Mouse (Mus musculus): ENCODE measurements around the gene Xpo1. TPM values are rescaled to one million over a fixed set of nuclear protein-coding genes. Genes with fewer than 3 reads are reported as not detected.

Gene Xpo1
- total RNA-seq (2017), result 203 and 264 TPM in 2 replicates

- ATAC-seq (replicated peaks in 1 of 2; ENCODE audit: insufficient read depth in 1 of 2, low FRiP score in 2 of 2, low TSS enrichment in 1 of 2, low read depth in 1 of 2, poor library complexity in 2 of 2, severe bottlenecking in 2 of 2), result peak; percentile 85 to 89
These were observed at the start of gene Xpo1 for GRCm38 (mm10) chr11:23255427-23256193. Xpo1 (plus strand) TSS chr11:23256041.

- ATAC-seq (replicated peaks in 1 of 2; ENCODE audit: insufficient read depth in 1 of 2, low FRiP score in 2 of 2, low TSS enrichment in 1 of 2, low read depth in 1 of 2, poor library complexity in 2 of 2, severe bottlenecking in 2 of 2), result no peak
These were observed 46.1 kb upstream of the Xpo1 start for GRCm38 (mm10) chr11:23209717-23210116.

- ATAC-seq (replicated peaks in 1 of 2; ENCODE audit: insufficient read depth in 1 of 2, low FRiP score in 2 of 2, low TSS enrichment in 1 of 2, low read depth in 1 of 2, poor library complexity in 2 of 2, severe bottlenecking in 2 of 2), result peak; percentile 76 to 78
These were observed 45.0 kb upstream of the Xpo1 start for GRCm38 (mm10) chr11:23210590-23211510.

GRCm38 (mm10) chr11:23217430-23217829, 38.4 kb upstream of the Xpo1 start:
- ATAC-seq (replicated peaks in 1 of 2; ENCODE audit: insufficient read depth in 1 of 2, low FRiP score in 2 of 2, low TSS enrichment in 1 of 2, low read depth in 1 of 2, poor library complexity in 2 of 2, severe bottlenecking in 2 of 2), result peak; percentile 53

- ATAC-seq (replicated peaks in 1 of 2; ENCODE audit: insufficient read depth in 1 of 2, low FRiP score in 2 of 2, low TSS enrichment in 1 of 2, low read depth in 1 of 2, poor library complexity in 2 of 2, severe bottlenecking in 2 of 2), result no peak
These were observed 19.8 kb upstream of the Xpo1 start for GRCm38 (mm10) chr11:23236015-23236414.

GRCm38 (mm10) chr11:23253931-23254330, 1.9 kb upstream of the Xpo1 start:
- ATAC-seq (replicated peaks in 1 of 2; ENCODE audit: insufficient read depth in 1 of 2, low FRiP score in 2 of 2, low TSS enrichment in 1 of 2, low read depth in 1 of 2, poor library complexity in 2 of 2, severe bottlenecking in 2 of 2), result no peak

GRCm38 (mm10) chr11:23254548-23254947, 1.3 kb upstream of the Xpo1 start:
- ATAC-seq (replicated peaks in 1 of 2; ENCODE audit: insufficient read depth in 1 of 2, low FRiP score in 2 of 2, low TSS enrichment in 1 of 2, low read depth in 1 of 2, poor library complexity in 2 of 2, severe bottlenecking in 2 of 2), result no peak

- no peak for ATAC-seq (replicated peaks in 1 of 2; ENCODE audit: insufficient read depth in 1 of 2, low FRiP score in 2 of 2, low TSS enrichment in 1 of 2, low read depth in 1 of 2, poor library complexity in 2 of 2, severe bottlenecking in 2 of 2)
These were observed 801 bp upstream of the Xpo1 start for GRCm38 (mm10) chr11:23255053-23255426.

GRCm38 (mm10) chr11:23256194-23256802, 457 bp downstream of the Xpo1 start:
- no peak for ATAC-seq (replicated peaks in 1 of 2; ENCODE audit: insufficient read depth in 1 of 2, low FRiP score in 2 of 2, low TSS enrichment in 1 of 2, low read depth in 1 of 2, poor library complexity in 2 of 2, severe bottlenecking in 2 of 2)

GRCm38 (mm10) chr11:23256803-23257704, 1.2 kb downstream of the Xpo1 start:
- peak; percentile 52 to 56 for ATAC-seq (replicated peaks in 1 of 2; ENCODE audit: insufficient read depth in 1 of 2, low FRiP score in 2 of 2, low TSS enrichment in 1 of 2, low read depth in 1 of 2, poor library complexity in 2 of 2, severe bottlenecking in 2 of 2)

- no peak for ATAC-seq (replicated peaks in 1 of 2; ENCODE audit: insufficient read depth in 1 of 2, low FRiP score in 2 of 2, low TSS enrichment in 1 of 2, low read depth in 1 of 2, poor library complexity in 2 of 2, severe bottlenecking in 2 of 2)
These were observed 3.2 kb downstream of the Xpo1 start for GRCm38 (mm10) chr11:23259073-23259472.

GRCm38 (mm10) chr11:23259481-23259880, 3.6 kb downstream of the Xpo1 start:
- ATAC-seq (replicated peaks in 1 of 2; ENCODE audit: insufficient read depth in 1 of 2, low FRiP score in 2 of 2, low TSS enrichment in 1 of 2, low read depth in 1 of 2, poor library complexity in 2 of 2, severe bottlenecking in 2 of 2), result no peak

- no peak for ATAC-seq (replicated peaks in 1 of 2; ENCODE audit: insufficient read depth in 1 of 2, low FRiP score in 2 of 2, low TSS enrichment in 1 of 2, low read depth in 1 of 2, poor library complexity in 2 of 2, severe bottlenecking in 2 of 2)
These were observed 4.3 kb downstream of the Xpo1 start for GRCm38 (mm10) chr11:23260186-23260585.

- no peak for ATAC-seq (replicated peaks in 1 of 2; ENCODE audit: insufficient read depth in 1 of 2, low FRiP score in 2 of 2, low TSS enrichment in 1 of 2, low read depth in 1 of 2, poor library complexity in 2 of 2, severe bottlenecking in 2 of 2)
These were observed 5.6 kb downstream of the Xpo1 start for GRCm38 (mm10) chr11:23261490-23261889.

- ATAC-seq (replicated peaks in 1 of 2; ENCODE audit: insufficient read depth in 1 of 2, low FRiP score in 2 of 2, low TSS enrichment in 1 of 2, low read depth in 1 of 2, poor library complexity in 2 of 2, severe bottlenecking in 2 of 2), result no peak
These were observed 9.1 kb downstream of the Xpo1 start for GRCm38 (mm10) chr11:23264949-23265348.

GRCm38 (mm10) chr11:23271770-23272724, 16.2 kb downstream of the Xpo1 start:
- peak in 1 of 2 experiments; percentile 58; a peak in 2 of 4 replicates for ATAC-seq (replicated peaks in 1 of 2; ENCODE audit: insufficient read depth in 1 of 2, low FRiP score in 2 of 2, low TSS enrichment in 1 of 2, low read depth in 1 of 2, poor library complexity in 2 of 2, severe bottlenecking in 2 of 2)
